Mouse (Mus musculus) MEL (cell line): ENCODE results near the gene Psmd3. TPM values are rescaled to one million over a fixed set of nuclear protein-coding genes. Genes with fewer than 3 reads are reported as not detected.

ENCODE experiments used
- DNase-seq: peaks from one replicate; pipeline ENCODE4 v3.0.0; 2011; ENCODE audit warnings: low read depth, low spot score
- H3K27ac ChIP-seq: 2 replicates; pipeline ENCODE4 v1.5.1; 2012; ENCODE audit warnings: low read depth, mild to moderate bottlenecking, control low read depth, low read length, moderate library complexity; ENCODE audit not compliant: control insufficient read depth
- H3K27me3 ChIP-seq, 2 experiments: fragments of 150-350 bp in 1 of 2; sonication (generic) in 1 of 2; 2 replicates each; pipeline ENCODE4 v1.6.1; 2012; ENCODE audit warnings: low read length in 2 of 2, mild to moderate bottlenecking in 2 of 2, improper control_type of control experiment in 1 of 2, moderate library complexity in 1 of 2; ENCODE audit not compliant: insufficient read depth in 2 of 2, control insufficient read depth in 1 of 2
- H3K36me3 ChIP-seq, 2 experiments: 2 replicates each; pipeline ENCODE4 v1.6.1; 2012 to 2014; ENCODE audit warnings: low read length in 2 of 2, improper control_type of control experiment in 1 of 2, inconsistent platforms in 1 of 2, mild to moderate bottlenecking in 1 of 2; ENCODE audit not compliant: insufficient read depth in 2 of 2, control insufficient read depth in 1 of 2
- H3K4me1 ChIP-seq, 2 experiments: fragments of 150-350 bp in 1 of 2; sonication (generic) in 1 of 2; 2 replicates each; pipeline ENCODE4 v1.6.1; 2012; ENCODE audit warnings: low read length in 2 of 2, improper control_type of control experiment in 1 of 2, mild to moderate bottlenecking in 1 of 2; ENCODE audit not compliant: insufficient read depth in 2 of 2, control insufficient read depth in 1 of 2
- H3K4me3 ChIP-seq, 2 experiments: fragments of 150-350 bp in 1 of 2; sonication (generic) in 1 of 2; 2 replicates each; pipeline ENCODE4 v1.5.1; 2012; ENCODE audit warnings: low read depth in 2 of 2, low read length in 2 of 2, mild to moderate bottlenecking in 2 of 2, moderate library complexity in 2 of 2, control low read depth in 1 of 2, improper control_type of control experiment in 1 of 2; ENCODE audit not compliant: control insufficient read depth in 1 of 2, insufficient read depth in 1 of 2
- H3K79me2 ChIP-seq: 2 replicates; pipeline ENCODE4 v1.6.1; 2012; ENCODE audit warnings: mild to moderate bottlenecking, low read length, moderate library complexity; ENCODE audit not compliant: control insufficient read depth, poor library complexity, insufficient read depth
- H3K9ac ChIP-seq: 2 replicates; pipeline ENCODE4 v1.6.1; 2012; ENCODE audit warnings: low read depth, mild to moderate bottlenecking, control low read depth, low read length, moderate library complexity; ENCODE audit not compliant: control insufficient read depth, poor library complexity, severe bottlenecking
- H3K9me3 ChIP-seq: fragments of 150-350 bp; sonication (generic); replicated peaks from 2 replicates; pipeline ENCODE4 v1.6.1; 2012; ENCODE audit warnings: mild to moderate bottlenecking, low read length, improper control_type of control experiment, moderate library complexity; ENCODE audit not compliant: insufficient read depth
- CHD1 ChIP-seq: IDR thresholded peaks from 2 replicates; pipeline ENCODE4 v1.6.1; 2012; ENCODE audit warnings: low read depth, mild to moderate bottlenecking, inconsistent platforms, low read length, improper control_type of control experiment
- CTCF ChIP-seq, 3 experiments: IDR thresholded peaks in 2 of 3; conservative IDR thresholded peaks in 1 of 3; 2 replicates each; pipeline ENCODE4 v1.5.1; 2011 to 2012; ENCODE audit warnings: low read length in 3 of 3, low read depth in 2 of 3, mild to moderate bottlenecking in 2 of 3, improper control_type of control experiment in 1 of 3, inconsistent platforms in 1 of 3, mixed read lengths in 1 of 3, moderate library complexity in 1 of 3; ENCODE audit not compliant: control insufficient read depth in 1 of 3, insufficient read depth in 1 of 3, poor library complexity in 1 of 3, severe bottlenecking in 1 of 3
- E2F4 ChIP-seq: IDR thresholded peaks from 2 replicates; pipeline ENCODE4 v1.6.1; 2011; ENCODE audit warnings: low read depth, low read length, improper control_type of control experiment, borderline replicate concordance
- ELF1 ChIP-seq: IDR thresholded peaks from 2 replicates; pipeline ENCODE4 v1.6.1; 2014; ENCODE audit warnings: low read depth, mild to moderate bottlenecking, inconsistent platforms, low read length, improper control_type of control experiment, moderate library complexity
- EP300 ChIP-seq, 2 experiments: IDR thresholded peaks; 2 replicates each; pipeline ENCODE4 v1.6.1; 2011; ENCODE audit warnings: improper control_type of control experiment in 2 of 2, low read length in 2 of 2, low read depth in 1 of 2, mild to moderate bottlenecking in 1 of 2
- ETS1 ChIP-seq: IDR thresholded peaks from 2 replicates; pipeline ENCODE4 v1.6.1; 2012; ENCODE audit warnings: low read depth, mild to moderate bottlenecking, inconsistent platforms, low read length, improper control_type of control experiment, moderate library complexity
- GABPA ChIP-seq: IDR thresholded peaks from 2 replicates; pipeline ENCODE4 v1.6.1; 2012; ENCODE audit warnings: low read depth, mild to moderate bottlenecking, inconsistent platforms, low read length, improper control_type of control experiment, moderate library complexity
- GATA1 ChIP-seq: IDR thresholded peaks from 2 replicates; pipeline ENCODE4 v1.6.1; 2011; ENCODE audit warnings: low read depth, low read length, improper control_type of control experiment
- HCFC1 ChIP-seq: IDR thresholded peaks from 2 replicates; pipeline ENCODE4 v1.6.1; 2012; ENCODE audit warnings: low read depth, mild to moderate bottlenecking, inconsistent platforms, low read length, improper control_type of control experiment, moderate library complexity
- JUND ChIP-seq: IDR thresholded peaks from 2 replicates; pipeline ENCODE4 v1.6.1; 2011; ENCODE audit warnings: low read depth, mild to moderate bottlenecking, improper control_type of control experiment, low read length
- KAT2A ChIP-seq: conservative IDR thresholded peaks from 2 replicates; pipeline ENCODE4 v1.6.1; 2012; ENCODE audit warnings: low read depth, low read length, improper control_type of control experiment, inconsistent platforms
- MAFK ChIP-seq: IDR thresholded peaks from 2 replicates; pipeline ENCODE4 v1.6.1; 2011; ENCODE audit warnings: low read depth, mild to moderate bottlenecking, low read length, improper control_type of control experiment, borderline replicate concordance
- MAX ChIP-seq: IDR thresholded peaks from 2 replicates; pipeline ENCODE4 v1.6.1; 2011; ENCODE audit warnings: low read length, improper control_type of control experiment
- MAZ ChIP-seq: IDR thresholded peaks from 2 replicates; pipeline ENCODE4 v1.6.1; 2012; ENCODE audit warnings: low read depth, mild to moderate bottlenecking, inconsistent platforms, low read length, improper control_type of control experiment
- MXI1 ChIP-seq: IDR thresholded peaks from 2 replicates; pipeline ENCODE4 v1.6.1; 2011; ENCODE audit warnings: mild to moderate bottlenecking, low read depth, low read length, improper control_type of control experiment
- MYB ChIP-seq: IDR thresholded peaks from 2 replicates; pipeline ENCODE4 v1.6.1; 2011; ENCODE audit warnings: mild to moderate bottlenecking, low read depth, low read length, improper control_type of control experiment
- MYC ChIP-seq: IDR thresholded peaks from 2 replicates; pipeline ENCODE4 v1.6.1; 2011; ENCODE audit warnings: low read depth, mild to moderate bottlenecking, low read length, improper control_type of control experiment, moderate library complexity
- NRF1 ChIP-seq: IDR thresholded peaks from 2 replicates; pipeline ENCODE4 v1.6.1; 2014; ENCODE audit warnings: low read depth, mild to moderate bottlenecking, inconsistent platforms, low read length, improper control_type of control experiment, moderate library complexity; ENCODE audit not compliant: poor library complexity, insufficient read depth, severe bottlenecking
- POLR2A ChIP-seq, 2 experiments: IDR thresholded peaks; 2 replicates each; pipeline ENCODE4 v1.6.1; 2011 to 2012; ENCODE audit warnings: low read length in 2 of 2, mild to moderate bottlenecking in 2 of 2, control low read depth in 1 of 2, improper control_type of control experiment in 1 of 2, low read depth in 1 of 2, moderate library complexity in 1 of 2; ENCODE audit not compliant: control insufficient read depth in 1 of 2, insufficient read depth in 1 of 2, poor library complexity in 1 of 2
- POLR2AphosphoS2 ChIP-seq: IDR thresholded peaks from 2 replicates; pipeline ENCODE4 v1.6.1; 2011; ENCODE audit warnings: low read length, improper control_type of control experiment
- POLR2AphosphoS5 ChIP-seq: IDR thresholded peaks from 2 replicates; pipeline ENCODE4 v1.6.1; 2012; ENCODE audit warnings: low read depth, borderline replicate concordance, mild to moderate bottlenecking, inconsistent platforms, low read length, moderate library complexity, mixed read lengths
- RAD21 ChIP-seq: IDR thresholded peaks from 2 replicates; pipeline ENCODE4 v1.6.1; 2011; ENCODE audit warnings: mild to moderate bottlenecking, low read depth, low read length, improper control_type of control experiment
- RCOR1 ChIP-seq: IDR thresholded peaks from 2 replicates; pipeline ENCODE4 v1.6.1; 2012; ENCODE audit warnings: low read depth, mild to moderate bottlenecking, inconsistent platforms, low read length, improper control_type of control experiment
- SIN3A ChIP-seq: IDR thresholded peaks from 2 replicates; pipeline ENCODE4 v1.6.1; 2012; ENCODE audit warnings: low read length, improper control_type of control experiment, inconsistent platforms
- SMC3 ChIP-seq: IDR thresholded peaks from 2 replicates; pipeline ENCODE4 v1.6.1; 2011; ENCODE audit warnings: low read depth, low read length, improper control_type of control experiment
- TAL1 ChIP-seq: IDR thresholded peaks from 2 replicates; pipeline ENCODE4 v1.6.1; 2012; ENCODE audit warnings: mild to moderate bottlenecking, inconsistent platforms, low read length, moderate library complexity, mixed read lengths
- TBP ChIP-seq: IDR thresholded peaks from 2 replicates; pipeline ENCODE4 v1.8.0; 2011; ENCODE audit warnings: low read depth, low read length, improper control_type of control experiment
- TCF12 ChIP-seq: IDR thresholded peaks from 2 replicates; pipeline ENCODE4 v1.6.1; 2014; ENCODE audit warnings: low read depth, mild to moderate bottlenecking, inconsistent platforms, low read length, improper control_type of control experiment, moderate library complexity
- UBTF ChIP-seq: IDR thresholded peaks from 2 replicates; pipeline ENCODE4 v1.6.1; 2012; ENCODE audit warnings: low read depth, mild to moderate bottlenecking, inconsistent platforms, low read length, improper control_type of control experiment, moderate library complexity, borderline replicate concordance; ENCODE audit not compliant: insufficient read depth
- USF2 ChIP-seq, 2 experiments: IDR thresholded peaks; 2 replicates each; pipeline ENCODE4 v1.6.1; 2011 to 2012; ENCODE audit warnings: improper control_type of control experiment in 2 of 2, low read length in 2 of 2, borderline replicate concordance in 1 of 2, inconsistent platforms in 1 of 2, low read depth in 1 of 2, mild to moderate bottlenecking in 1 of 2; ENCODE audit not compliant: insufficient read depth in 1 of 2
- ZMIZ1 ChIP-seq: IDR thresholded peaks from 2 replicates; pipeline ENCODE4 v1.6.1; 2012; ENCODE audit warnings: low read depth, mild to moderate bottlenecking, inconsistent platforms, low read length, improper control_type of control experiment, moderate library complexity
- ZNF384 ChIP-seq: IDR thresholded peaks from 2 replicates; pipeline ENCODE4 v1.6.1; 2012; ENCODE audit warnings: low read depth, mild to moderate bottlenecking, inconsistent platforms, low read length, improper control_type of control experiment
- polyA plus RNA-seq, 2 experiments: library from polyadenylated mRNA; stranded (reverse) in 1 of 2; unstranded in 1 of 2; fragments of >175 nt in 1 of 2; fragments of >200 nt in 1 of 2; gene quantifications; 2 replicates each; pipeline versions ENCODE4 v1.2.1 to v1.2.4; 2012; ENCODE audit warnings: low replicate concordance in 2 of 2, low read depth in 1 of 2; ENCODE audit not compliant: insufficient read length in 2 of 2, insufficient read depth in 1 of 2, missing spikeins in 1 of 2
- total RNA-seq: library from RNA; depleted of rRNA; stranded (reverse); fragments of 300-350 nt; gene quantifications from 2 replicates; pipeline ENCODE4 v1.2.3, GENCODE M21; 2012

The Psmd3 gene
- total and polyA plus RNA-seq, 3 experiments, result 214 to 417 (median 350) TPM

GRCm38 (mm10) chr11:98740393-98741050 is 58.2 kb downstream of the Psmd3 start, which contains the start of gene Thra (continued):
- peak; percentile 61 for TF ChIP-seq TCF12
- peak; percentile 88 for TF ChIP-seq MYC
- TF ChIP-seq KAT2A, result no peak; the same call in 1 of the 2 replicates
- peak; percentile 75 for TF ChIP-seq NRF1
- TF ChIP-seq TAL1, result no peak
- 0 out of 2 replicates have a peak, but pooled peaks have one; percentile 8 for TF ChIP-seq MAFK
- peak; percentile 92 for TF ChIP-seq MXI1
- no peak for TF ChIP-seq POLR2AphosphoS5
- TF ChIP-seq SMC3, result peak; percentile 24; the same call in 1 of the 2 replicates

- Histone ChIP-seq H3K9me3 (no peaks in the 10 kb centered on the region), H3K4me3 (peak overlapping the region; percentile 59 to 86), H3K9ac (peak overlapping the region; percentile 77), H3K36me3 (peaks cover 0 to 21% of the 10 kb centered on the region in 2 experiments; a peak in 2 of 4 replicates), H3K27me3 (no peaks in the 10 kb centered on the region), H3K4me1 (peaks cover 9 to 33% of the 10 kb centered on the region in 2 experiments), H3K79me2 (peaks cover 6% of the 10 kb centered on the region; the same call in 1 of the 2 replicates), H3K27ac (peak overlapping the region; percentile 89)
- peak; percentile 81 for DNase-seq
- TF ChIP-seq HCFC1 (no peak), RAD21 (no peak), MAFK (no peak), CHD1 (0 out of 2 replicates have a peak, but pooled peaks have one; percentile 72), SMC3 (no peak), E2F4 (no peak), EP300 (IDR thresholded peaks at IDR 0.05; ENCODE audit: low read depth in 1 of 2, low read length in 2 of 2) (no peak; a peak in 1 of 4 replicates), MYB (no peak), ELF1 (no peak), TBP (peak; percentile 62; the same call in 1 of the 2 replicates), MAZ (no peak), UBTF (no peak), MYC (no peak; the same call in 1 of the 2 replicates), POLR2A (IDR thresholded peaks at IDR 0.05; ENCODE audit: control insufficient read depth in 1 of 2, insufficient read depth in 1 of 2, low read depth in 1 of 2, low read length in 2 of 2, poor library complexity in 1 of 2) (no peak), GABPA (no peak), ETS1 (no peak; the same call in 1 of the 2 replicates), TAL1 (no peak), MAX (peak; percentile 19; the same call in 1 of the 2 replicates), ZNF384 (no peak), NRF1 (no peak), RCOR1 (no peak), POLR2AphosphoS2 (no peak), ZMIZ1 (0 out of 2 replicates have a peak, but pooled peaks have one; percentile 27), JUND (no peak), GATA1 (no peak), CTCF (IDR thresholded peaks at IDR 0.05 in 2 of 3, conservative IDR thresholded peaks at IDR 0.05 in 1 of 3; ENCODE audit: control insufficient read depth in 1 of 3, insufficient read depth in 1 of 3, low read depth in 2 of 3, low read length in 3 of 3, poor library complexity in 1 of 3, severe bottlenecking in 1 of 3) (no peak), USF2 (IDR thresholded peaks at IDR 0.05; ENCODE audit: borderline replicate concordance in 1 of 2, insufficient read depth in 1 of 2, low read depth in 1 of 2, low read length in 2 of 2) (no peak), MXI1 (peak; percentile 28), SIN3A (no peak; the same call in 1 of the 2 replicates)
Measured at GRCm38 (mm10) chr11:98741051-98741620, 58.8 kb downstream of the Psmd3 start.
